Mouse (Mus musculus): ENCODE data around the gene Pcnx. TPM values are rescaled to one million over a fixed set of nuclear protein-coding genes. Genes with fewer than 3 reads are reported as not detected.

Pcnx gene
- polyA plus RNA-seq, 1 experiment from 2014 or later = 29.1 TPM

DNA sequence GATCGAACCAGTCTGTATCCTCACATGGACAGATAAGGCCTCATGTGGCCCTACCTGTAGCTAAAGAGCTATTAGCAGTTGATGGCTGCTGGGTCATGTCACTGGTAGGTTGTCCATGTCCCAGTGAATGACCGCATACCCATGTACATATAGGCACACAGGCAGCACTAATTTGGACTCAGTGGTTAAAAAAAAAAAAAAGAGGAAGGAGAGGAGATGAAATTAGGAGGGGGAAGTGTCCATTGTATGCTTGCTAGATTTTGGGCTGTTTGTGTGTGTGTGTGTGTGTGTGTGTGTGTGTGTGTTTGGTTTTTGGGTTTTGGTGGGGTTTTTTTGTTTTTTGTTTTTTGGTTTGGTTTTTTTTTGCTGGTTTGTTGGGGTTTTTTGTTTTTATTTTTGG, 26.7 kb upstream of the Pcnx start:
- DNase-seq (ENCODE audit: low read depth, low spot score) = no peak
- in situ Hi-C loops (cut with MboI; ENCODE audit: low pct_unique_long_range_greater_than_20kb) = no loop called here
- CTCF ChIA-PET = no interaction called here
- POLR2A ChIA-PET = no interaction called here
- TF ChIP-seq CTCF (IDR thresholded peaks at IDR 0.05) = no peak
- no peak for ATAC-seq
- peaks cover 5% of the 10 kb centered on the region for H3K27me3 ChIP-seq

DNA sequence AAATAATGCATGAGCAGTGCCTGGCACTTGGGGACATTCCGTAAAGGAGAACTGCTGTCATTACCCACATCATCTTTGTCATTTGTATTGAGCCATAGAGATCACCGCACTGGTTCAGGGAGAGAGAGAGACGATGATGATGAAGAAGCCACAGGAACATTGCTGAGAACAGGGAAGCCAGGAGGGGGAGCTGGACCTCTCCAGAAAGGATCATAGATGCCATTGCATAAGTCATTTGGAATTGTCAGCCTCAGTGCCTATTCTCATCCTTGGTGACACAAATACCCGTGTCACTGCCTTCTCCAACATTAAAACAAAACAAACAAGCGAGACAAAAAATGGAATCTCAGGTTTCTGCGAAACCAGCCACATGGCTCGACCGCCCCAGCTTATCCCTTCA, 23.7 kb upstream of the Pcnx start:
- ATAC-seq (no peak), DNase-seq (ENCODE audit: low read depth, low spot score) (no peak)
- in situ Hi-C loops (cut with MboI; ENCODE audit: low pct_unique_long_range_greater_than_20kb) = no loop called here
- ChIA-PET CTCF (no interaction called here), POLR2A (interaction anchor here (0.6 kb wide), 1 partner anchor 185 kb away, joined by 3 read pairs; no protein-coding TSS in a partner anchor)
- no peaks in the 10 kb centered on the region for H3K27me3 ChIP-seq
- peak; percentile 15 for TF ChIP-seq CTCF (IDR thresholded peaks at IDR 0.05)

DNA sequence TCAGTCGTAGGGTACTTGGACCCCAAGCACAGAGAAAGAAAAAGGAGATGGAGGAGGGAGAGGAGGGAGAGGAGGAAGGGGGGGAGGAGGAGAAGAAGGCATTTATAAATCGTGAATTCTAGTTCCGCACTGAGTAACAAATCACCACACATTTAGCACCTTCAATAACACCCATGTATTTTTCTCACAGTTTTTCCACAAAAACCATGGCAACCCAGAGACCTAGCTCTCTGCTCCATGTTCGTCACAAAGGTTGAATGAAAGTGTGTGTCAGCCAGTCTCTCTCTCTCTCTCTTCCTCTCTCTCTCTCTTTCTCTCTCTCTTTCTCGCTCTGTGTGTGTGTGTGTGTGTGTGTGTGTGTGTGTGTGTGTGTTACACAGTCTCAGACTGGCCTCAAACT, 22.4 kb upstream of the Pcnx start:
- CTCF ChIA-PET = interaction anchor here (1.0 to 1.6 kb wide), 2 partner anchors 47 to 78 kb away, joined by 3 to 5 read pairs; no protein-coding TSS in a partner anchor
- POLR2A ChIA-PET = interaction anchor here (0.6 kb wide), 1 partner anchor 35 kb away, joined by 3 read pairs; no protein-coding TSS in a partner anchor
- in situ Hi-C loops (cut with MboI; ENCODE audit: low pct_unique_long_range_greater_than_20kb) = no loop called here
- no peak for TF ChIP-seq CTCF (IDR thresholded peaks at IDR 0.05)
- ATAC-seq (no peak), DNase-seq (ENCODE audit: low read depth, low spot score) (no peak)
- no peaks in the 10 kb centered on the region for H3K27me3 ChIP-seq

DNA sequence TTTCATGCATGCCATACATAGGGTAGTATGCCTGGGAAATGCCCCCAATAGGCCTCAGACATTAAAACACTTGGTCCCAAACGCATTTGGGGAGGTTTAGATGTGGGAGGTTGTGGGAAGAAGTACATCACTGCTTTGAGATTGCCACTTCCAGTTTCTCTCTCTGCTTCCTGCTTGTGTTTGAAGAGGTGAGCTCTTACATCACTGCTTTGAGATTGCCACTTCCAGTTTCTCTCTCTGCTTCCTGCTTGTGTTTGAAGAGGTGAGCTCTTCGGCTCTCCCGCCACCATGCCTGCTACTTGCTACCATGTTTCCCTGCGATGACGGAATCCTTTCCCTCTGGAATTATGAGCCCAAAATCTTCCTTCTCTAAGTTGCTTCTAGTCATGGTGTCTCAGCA, 20.2 kb upstream of the Pcnx start:
- POLR2A ChIA-PET = no interaction called here

DNA sequence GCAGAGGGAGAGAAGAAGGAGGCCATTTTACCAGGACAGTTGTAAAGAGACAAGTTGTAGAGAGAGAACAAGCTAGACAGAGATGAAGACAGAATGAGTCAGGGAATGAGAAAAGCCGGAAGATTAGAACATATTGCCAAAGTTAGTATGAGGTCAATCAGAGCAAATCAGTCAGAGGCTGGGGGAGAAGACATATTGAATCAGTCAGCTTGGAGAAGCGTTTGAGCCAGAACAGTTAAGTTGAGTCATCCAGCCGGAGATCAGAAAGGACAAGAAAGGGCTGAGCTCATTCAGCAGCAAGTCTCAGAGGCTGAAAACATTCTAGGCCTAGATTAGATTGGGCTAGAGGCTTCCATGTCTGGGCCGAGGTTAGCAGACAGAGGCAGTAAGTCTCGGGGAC, 18.8 kb upstream of the Pcnx start:
- in situ Hi-C loops (cut with MboI; ENCODE audit: low pct_unique_long_range_greater_than_20kb) = no loop called here
- DNase-seq (ENCODE audit: low read depth, low spot score) (no peak), ATAC-seq (no peak)
- POLR2A ChIA-PET = no interaction called here
- TF ChIP-seq CTCF (IDR thresholded peaks at IDR 0.05) = no peak
- H3K27me3 ChIP-seq = no peaks in the 10 kb centered on the region
- CTCF ChIA-PET = interaction anchor here (1.5 kb wide), 1 partner anchor 11 kb away, joined by 3 read pairs; no protein-coding TSS in a partner anchor

More for the DNA sequence above, 20.2 kb upstream of the Pcnx start:
- H3K27me3 ChIP-seq = no peaks in the 10 kb centered on the region
- no peak for ATAC-seq
- no peak for TF ChIP-seq CTCF (IDR thresholded peaks at IDR 0.05)
- CTCF ChIA-PET = interaction anchor here (1.5 kb wide), 1 partner anchor 10 kb away, joined by 3 read pairs; no protein-coding TSS in a partner anchor
- no peak for DNase-seq (ENCODE audit: low read depth, low spot score)
- in situ Hi-C loops (cut with MboI; ENCODE audit: low pct_unique_long_range_greater_than_20kb) = no loop called here

DNA sequence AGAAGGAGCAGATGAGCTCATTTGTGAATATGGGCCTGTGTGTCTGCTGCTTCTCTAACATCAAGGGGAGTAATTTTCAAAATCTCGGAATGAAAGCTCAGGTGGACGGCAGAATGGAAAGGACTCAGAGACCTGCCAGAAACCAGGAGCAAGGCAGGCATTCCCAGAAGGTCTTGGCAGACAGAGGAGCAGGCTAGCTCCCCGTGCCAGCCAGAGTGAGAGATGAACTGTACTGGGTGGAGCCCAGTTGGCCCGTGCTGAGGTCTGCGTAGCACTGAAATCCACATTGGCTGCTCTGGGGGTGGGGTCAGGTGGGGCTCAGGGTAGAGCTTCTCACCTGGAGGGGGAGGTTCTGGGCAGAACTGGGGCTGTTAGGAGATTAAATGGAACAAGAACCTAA, 16.3 kb upstream of the Pcnx start:
- no peak for TF ChIP-seq CTCF (IDR thresholded peaks at IDR 0.05)
- no peak for ATAC-seq
- CTCF ChIA-PET = interaction anchor here (1.6 kb wide), 1 partner anchor 12 kb away, joined by 4 read pairs; no protein-coding TSS in a partner anchor
- in situ Hi-C loops (cut with MboI; ENCODE audit: low pct_unique_long_range_greater_than_20kb) = no loop called here
- POLR2A ChIA-PET = no interaction called here
- H3K27me3 ChIP-seq = no peaks in the 10 kb centered on the region
- no peak for DNase-seq (ENCODE audit: low read depth, low spot score)

DNA sequence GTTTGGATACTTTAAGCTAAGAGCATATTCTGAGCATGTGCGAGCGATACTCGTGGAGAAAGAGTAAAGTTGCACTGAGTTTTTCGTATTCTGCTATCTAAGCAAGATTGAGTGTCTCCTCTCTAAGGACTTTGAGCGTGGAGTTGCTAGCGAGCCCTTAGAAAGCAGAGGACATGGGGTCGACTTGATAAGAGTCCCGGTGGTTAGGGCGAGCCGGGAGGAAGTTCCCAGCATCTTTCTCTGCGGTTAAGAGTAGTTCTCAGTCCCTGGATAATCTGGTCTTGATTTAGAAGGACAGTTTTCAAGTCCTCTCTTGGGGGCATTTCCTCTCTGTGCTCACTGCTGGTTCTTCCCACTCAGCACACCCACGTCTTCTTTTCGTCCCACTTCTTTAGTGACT, 15.3 kb upstream of the Pcnx start:
- CTCF ChIA-PET = no interaction called here

DNA sequence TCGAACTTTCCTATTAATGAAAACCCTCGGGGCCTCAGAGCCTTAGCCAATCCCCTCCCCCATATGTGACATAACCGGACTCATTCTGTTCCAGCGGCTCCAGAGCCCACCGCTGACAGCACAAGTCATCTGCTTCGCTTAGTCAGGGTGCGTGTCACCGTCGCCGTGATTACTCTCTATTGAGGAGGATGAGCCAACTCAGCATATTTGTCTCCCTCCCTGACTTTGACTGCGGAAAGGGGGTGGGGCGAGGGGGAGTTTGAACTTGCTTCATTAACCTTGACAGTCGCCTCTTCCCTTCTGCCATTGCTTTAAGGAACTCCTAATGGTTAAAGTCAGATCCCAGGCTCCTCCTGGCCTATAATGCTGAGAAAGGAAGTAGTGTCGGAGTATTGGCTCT, 14.8 kb upstream of the Pcnx start:
- ATAC-seq (no peak), DNase-seq (ENCODE audit: low read depth, low spot score) (no peak)
- in situ Hi-C loops (cut with MboI; ENCODE audit: low pct_unique_long_range_greater_than_20kb) = no loop called here
- TF ChIP-seq CTCF (IDR thresholded peaks at IDR 0.05) = no peak
- ChIA-PET POLR2A (no interaction called here), CTCF (interaction anchor here (1.3 kb wide), 1 partner anchor 17 kb away, joined by 3 read pairs; no protein-coding TSS in a partner anchor)
- no peaks in the 10 kb centered on the region for H3K27me3 ChIP-seq

More for the DNA sequence above, 15.3 kb upstream of the Pcnx start:
- H3K27me3 ChIP-seq = no peaks in the 10 kb centered on the region
- ATAC-seq (no peak), DNase-seq (ENCODE audit: low read depth, low spot score) (no peak)
- in situ Hi-C loops (cut with MboI; ENCODE audit: low pct_unique_long_range_greater_than_20kb) = no loop called here
- POLR2A ChIA-PET = no interaction called here
- TF ChIP-seq CTCF (IDR thresholded peaks at IDR 0.05) = no peak

DNA sequence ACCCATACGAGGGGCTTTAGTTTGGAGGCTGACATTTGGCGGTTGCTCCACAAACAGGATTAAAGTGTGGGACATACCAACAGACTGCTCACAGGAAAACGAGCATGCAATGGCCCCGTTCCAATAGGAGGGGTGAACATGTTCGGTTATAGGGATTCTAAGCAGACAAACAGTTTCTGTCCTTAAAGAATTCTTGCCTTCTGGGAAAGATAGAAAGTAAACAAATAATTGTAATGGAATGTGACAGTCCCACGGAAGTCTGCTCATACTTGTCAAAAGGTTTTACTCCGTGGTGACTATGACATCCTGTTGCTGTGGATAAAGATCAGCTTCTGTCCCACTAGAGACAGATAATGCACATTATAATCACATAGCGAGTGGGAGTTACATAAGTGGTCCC, 10.2 kb upstream of the Pcnx start:
- H3K27me3 ChIP-seq = no peaks in the 10 kb centered on the region
- ChIA-PET POLR2A (no interaction called here), CTCF (no interaction called here)
- no peak for DNase-seq (ENCODE audit: low read depth, low spot score)
- ATAC-seq = no peak
- in situ Hi-C loops (cut with MboI; ENCODE audit: low pct_unique_long_range_greater_than_20kb) = no loop called here
- no peak for TF ChIP-seq CTCF (IDR thresholded peaks at IDR 0.05)

DNA sequence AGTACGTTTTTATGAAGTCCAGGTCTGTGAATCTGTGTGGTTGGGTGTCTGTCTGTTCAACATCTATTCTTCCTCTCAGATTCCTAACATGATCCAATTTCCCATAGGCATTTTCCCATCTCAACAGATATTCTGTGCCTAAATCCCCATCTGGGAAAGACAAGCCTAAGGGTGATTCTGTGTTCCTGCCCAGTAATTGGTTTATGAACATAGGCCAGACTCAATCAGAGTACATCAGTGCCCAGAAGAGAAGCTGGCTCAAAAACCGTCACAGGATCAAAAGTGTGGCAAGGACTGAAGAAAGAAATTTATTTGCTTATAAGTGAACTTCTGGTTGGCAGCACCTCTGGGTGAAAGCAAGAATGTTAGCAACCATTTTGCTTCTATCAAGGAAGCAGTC, 7.3 kb upstream of the Pcnx start:
- H3K27me3 ChIP-seq = no peaks in the 10 kb centered on the region
- TF ChIP-seq CTCF (IDR thresholded peaks at IDR 0.05) = no peak
- DNase-seq (ENCODE audit: low read depth, low spot score) = no peak
- CTCF ChIA-PET = no interaction called here
- in situ Hi-C loops (cut with MboI; ENCODE audit: low pct_unique_long_range_greater_than_20kb) = no loop called here
- POLR2A ChIA-PET = no interaction called here
- no peak for ATAC-seq

DNA sequence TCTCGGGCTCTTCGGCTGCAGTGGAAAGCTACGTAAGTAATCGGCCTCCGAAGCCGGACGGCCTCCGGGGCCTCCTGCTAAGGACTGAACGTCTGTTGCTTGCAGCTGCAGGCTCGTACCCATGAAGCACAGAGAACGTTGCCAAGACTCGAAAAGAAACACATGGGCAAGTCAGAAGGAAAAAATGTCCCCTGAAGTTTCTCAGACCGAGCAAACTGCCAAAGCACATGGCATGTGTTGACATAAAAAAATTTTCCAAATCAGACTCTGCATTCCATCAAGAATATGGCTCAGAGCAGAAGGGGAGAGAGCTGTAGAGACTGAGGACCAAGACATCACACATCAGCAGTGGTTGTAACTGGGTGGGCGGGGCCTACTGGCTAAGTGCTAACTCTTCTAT, 6.8 kb upstream of the Pcnx start:
- ChIA-PET POLR2A (no interaction called here), CTCF (no interaction called here)
- H3K27me3 ChIP-seq = no peaks in the 10 kb centered on the region
- ATAC-seq (no peak), DNase-seq (ENCODE audit: low read depth, low spot score) (no peak)
- in situ Hi-C loops (cut with MboI; ENCODE audit: low pct_unique_long_range_greater_than_20kb) = no loop called here
- TF ChIP-seq CTCF (IDR thresholded peaks at IDR 0.05) = no peak

DNA sequence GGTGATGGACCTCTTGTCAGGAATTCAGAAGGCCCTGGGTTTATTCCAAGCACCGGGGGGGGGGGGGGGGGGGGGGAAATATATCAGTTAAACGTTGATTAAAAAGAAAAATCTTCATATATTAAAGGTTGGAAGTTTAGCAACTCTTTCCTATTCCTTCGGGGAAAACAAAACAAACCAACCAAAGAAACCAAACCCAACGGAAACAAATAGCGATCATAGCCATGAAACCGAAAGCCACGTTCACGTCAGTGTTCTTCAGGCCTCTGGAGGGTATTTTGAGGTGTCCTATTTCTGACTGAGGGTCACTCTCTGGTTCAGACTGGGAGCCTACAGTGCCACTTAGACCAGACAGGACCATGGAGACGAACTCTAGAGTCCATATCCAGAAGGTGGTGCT, 6.3 kb upstream of the Pcnx start:
- in situ Hi-C loops (cut with MboI; ENCODE audit: low pct_unique_long_range_greater_than_20kb) = no loop called here
- CTCF ChIA-PET = no interaction called here
- TF ChIP-seq CTCF (IDR thresholded peaks at IDR 0.05) = no peak
- POLR2A ChIA-PET = no interaction called here
- no peaks in the 10 kb centered on the region for H3K27me3 ChIP-seq
- ATAC-seq = no peak
- DNase-seq (ENCODE audit: low read depth, low spot score) = no peak
